Mouse (Mus musculus) embryonic fibroblast, embryonic 13.5 days (primary cell): Measurements from ENCODE around the gene Nfic.

Experiments used
- CTCF ChIP-seq: IDR thresholded peaks from 2 replicates; pipeline ENCODE4 v1.5.1; 2011; ENCODE audit warnings: mild to moderate bottlenecking, control low read depth, low read length, moderate library complexity, borderline replicate concordance; ENCODE audit not compliant: insufficient read depth
- POLR2A ChIP-seq: IDR thresholded peaks from 2 replicates; pipeline ENCODE4 v1.6.1; 2011; ENCODE audit warnings: low read depth, mild to moderate bottlenecking, control low read depth, low read length, moderate library complexity

- TF ChIP-seq CTCF (no peak), POLR2A (no peak)
Measured at GRCm38 (mm10) chr10:81433541-81434289, 21.7 kb downstream of the Nfic start.
